Mouse (Mus musculus) stomach, embryonic 15.5 days (tissue): ENCODE data around the gene Inpp4a. TPM values are rescaled to one million over a fixed set of nuclear protein-coding genes. Genes with fewer than 3 reads are reported as not detected.

Experiments
- ATAC-seq: fragments of 200-750 bp; cut with Nextera tagmentation; 2 replicates; pipeline ENCODE4 v1.8.0; 2017; ENCODE audit warnings: low read depth, moderate number of reproducible peaks, moderate TSS enrichment; ENCODE audit not compliant: insufficient read depth, low FRiP score
- H3K27ac ChIP-seq: fragments of 300-500 bp; sonication (generic); 2 replicates; pipeline ENCODE4 v1.5.1; 2015; ENCODE audit warnings: mild to moderate bottlenecking, inconsistent platforms
- H3K27me3 ChIP-seq: fragments of 300-500 bp; sonication (generic); replicated peaks from 2 replicates; pipeline ENCODE4 v1.6.1; 2015; ENCODE audit warnings: inconsistent platforms
- H3K36me3 ChIP-seq: fragments of 300-500 bp; sonication (generic); 2 replicates; pipeline ENCODE4 v1.6.1; 2015; ENCODE audit warnings: inconsistent platforms
- H3K4me1 ChIP-seq: fragments of 300-500 bp; sonication (generic); 2 replicates; pipeline ENCODE4 v1.6.1; 2015; ENCODE audit warnings: inconsistent platforms
- H3K4me2 ChIP-seq: fragments of 300-500 bp; sonication (generic); 2 replicates; pipeline ENCODE4 v1.6.1; 2015; ENCODE audit warnings: mild to moderate bottlenecking, inconsistent platforms
- H3K4me3 ChIP-seq: fragments of 300-500 bp; sonication (generic); replicated peaks from 2 replicates; pipeline ENCODE4 v1.5.1; 2015; ENCODE audit warnings: inconsistent platforms
- H3K9ac ChIP-seq: fragments of 300-500 bp; sonication (generic); 2 replicates; pipeline ENCODE4 v1.6.1; 2015; ENCODE audit warnings: inconsistent platforms
- H3K9me3 ChIP-seq: fragments of 300-500 bp; sonication (generic); 2 replicates; pipeline ENCODE4 v1.6.1; 2016; ENCODE audit warnings: inconsistent platforms
- WGBS: fragments of 180-500 bp; shearing (Covaris S2); methylation state at CpG from one replicate; pipeline ENCODE4 v1.1.7; 2015; 5-methylcytosine and 5-hydroxymethylcytosine counted together
- polyA plus RNA-seq: library from polyadenylated mRNA; unstranded; fragments of >200 nt; fragmentation: Nextera tagmentation; extraction: Ambion mirVana; gene quantifications from 2 replicates; pipeline ENCODE4 v1.2.1, GENCODE M21; 2015

Gene Inpp4a
- polyA plus RNA-seq, 1 experiment from 2014 or later, result 18.8 TPM

DNA sequence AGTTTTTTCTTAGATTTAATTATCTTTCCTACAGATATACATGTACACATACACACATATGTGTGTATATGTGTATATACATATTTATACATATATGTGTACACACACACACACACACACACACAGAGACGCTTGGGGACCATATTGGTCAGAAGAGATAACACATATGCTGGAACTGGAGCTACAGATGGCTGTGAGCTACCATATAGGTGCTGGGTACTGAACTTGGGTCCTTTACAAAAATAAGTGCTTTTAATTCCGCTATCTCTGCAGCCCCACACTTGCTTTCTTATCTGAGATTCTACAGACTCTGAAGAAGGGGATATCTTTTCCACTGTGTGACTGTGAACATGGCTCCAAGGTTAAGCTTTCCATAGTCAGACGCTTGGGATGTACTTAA lies 43.6 kb downstream of the Inpp4a start:
- ATAC-seq, result no peak
- H3K4me1 ChIP-seq, result peaks cover 6% of the 10 kb centered on the region; the same call in 1 of the 2 replicates
- H3K4me2 ChIP-seq, result no peak overlapping the region
- 87% methylated on average over 3 of the region's 3 CpGs for WGBS
- H3K27me3 ChIP-seq, result no peaks in the 10 kb centered on the region
- no peak overlapping the region for H3K4me3 ChIP-seq
- H3K27ac ChIP-seq, result no peak overlapping the region
- H3K36me3 ChIP-seq, result no peaks in the 10 kb centered on the region
- H3K9ac ChIP-seq, result no peak overlapping the region
- no peaks in the 10 kb centered on the region for H3K9me3 ChIP-seq

GRCm38 (mm10) chr1:37344223-37344916 lies 44.7 kb downstream of the Inpp4a start:
- no peak overlapping the region for H3K4me2 ChIP-seq
- 83% methylated on average over 6 of the region's 6 CpGs for WGBS

DNA sequence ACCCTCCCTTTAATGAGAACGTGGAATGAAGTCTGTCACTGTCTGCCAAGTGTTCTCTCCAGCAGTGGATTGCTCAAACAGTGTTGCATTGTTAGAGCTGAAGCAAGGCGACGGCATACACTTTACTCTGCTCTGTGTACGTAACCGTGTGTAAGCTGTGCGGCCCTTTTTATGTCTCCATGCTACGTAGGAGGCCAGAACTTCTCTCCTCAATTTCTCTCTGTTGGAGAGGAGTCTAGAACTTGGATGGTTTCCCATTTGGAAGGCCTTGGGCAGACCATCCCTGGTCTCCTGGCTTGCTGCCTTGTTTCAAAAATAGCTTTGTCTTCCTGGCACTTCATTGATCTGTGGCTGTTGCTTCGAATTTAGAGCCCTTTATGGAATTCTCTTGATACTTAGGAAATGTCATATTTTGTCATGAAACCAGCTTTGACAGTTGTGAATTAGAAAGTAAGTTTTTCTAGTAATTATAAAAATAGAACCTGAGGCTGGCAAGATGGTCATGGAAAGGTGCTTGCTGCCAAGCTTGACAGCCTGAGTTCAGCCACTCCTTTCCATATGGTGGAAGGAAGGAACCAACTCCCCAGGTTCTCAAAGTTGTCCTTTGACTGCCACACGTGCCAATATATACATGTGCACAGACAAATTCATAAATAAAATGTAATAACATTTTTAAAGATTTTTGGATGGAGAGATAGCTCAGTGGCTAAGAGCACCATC lies 47.9 kb downstream of the Inpp4a start:
- 52% methylated on average over 9 of the region's 9 CpGs for WGBS

More at GRCm38 (mm10) chr1:37344223-37344916, 44.7 kb downstream of the Inpp4a start:
- no peak overlapping the region for H3K4me3 ChIP-seq
- no peaks in the 10 kb centered on the region for H3K36me3 ChIP-seq
- H3K27me3 ChIP-seq, result no peaks in the 10 kb centered on the region
- ATAC-seq, result no peak
- H3K27ac ChIP-seq, result no peak overlapping the region
- H3K9ac ChIP-seq, result no peak overlapping the region
- H3K4me1 ChIP-seq, result peaks cover 6% of the 10 kb centered on the region; the same call in 1 of the 2 replicates
- H3K9me3 ChIP-seq, result no peaks in the 10 kb centered on the region

DNA sequence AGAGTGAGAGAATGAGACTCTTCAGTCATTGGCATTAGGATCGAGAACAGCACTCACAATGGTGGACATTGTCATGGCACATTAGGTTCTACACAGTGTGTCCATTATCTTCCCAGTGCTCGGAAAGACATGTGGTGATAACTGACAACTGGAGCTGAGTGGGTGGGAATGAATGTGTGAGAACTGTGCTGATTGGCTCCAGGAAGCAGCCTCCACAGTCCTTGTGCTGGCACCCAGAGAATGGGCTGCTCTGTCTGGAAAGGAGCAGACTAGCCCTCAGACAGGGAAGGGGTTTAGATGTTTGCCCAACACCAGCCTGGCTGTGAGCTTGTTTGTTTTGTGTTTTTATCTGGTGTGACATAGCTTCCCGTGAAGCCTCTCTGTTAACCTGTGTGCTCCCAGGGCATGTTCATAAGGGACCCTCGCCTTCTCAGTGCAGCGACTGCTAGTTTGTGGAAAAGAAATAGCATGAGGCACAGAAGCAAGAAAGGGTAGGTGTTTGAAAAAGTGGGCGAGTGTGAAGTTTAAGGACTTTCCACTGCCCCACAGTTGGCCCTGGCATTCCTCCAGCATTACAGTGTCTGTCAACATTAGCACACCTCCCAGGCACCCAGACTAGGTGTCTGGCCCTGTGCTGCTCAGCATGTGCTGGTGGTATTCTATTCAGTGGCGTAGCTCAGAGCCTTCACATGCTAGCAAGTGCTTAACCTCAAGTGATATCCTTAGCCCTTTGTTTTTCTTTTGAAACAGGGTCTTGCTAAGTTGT lies 51.4 kb downstream of the Inpp4a start:
- Histone ChIP-seq H3K27me3 (no peaks in the 10 kb centered on the region), H3K4me2 (no peak overlapping the region), H3K9ac (no peak overlapping the region), H3K36me3 (no peaks in the 10 kb centered on the region), H3K4me1 (peaks cover 11% of the 10 kb centered on the region; the same call in 1 of the 2 replicates), H3K4me3 (no peak overlapping the region), H3K9me3 (no peaks in the 10 kb centered on the region), H3K27ac (no peak overlapping the region)
- peak; percentile 74; the same call in 1 of the 2 replicates for ATAC-seq
- 59% methylated on average over 7 of the region's 7 CpGs for WGBS

More for the DNA sequence above, 47.9 kb downstream of the Inpp4a start:
- no peak overlapping the region for H3K27ac ChIP-seq
- H3K9ac ChIP-seq, result no peak overlapping the region
- peaks cover 11% of the 10 kb centered on the region; the same call in 1 of the 2 replicates for H3K4me1 ChIP-seq
- H3K27me3 ChIP-seq, result no peaks in the 10 kb centered on the region
- H3K4me2 ChIP-seq, result no peak overlapping the region
- no peaks in the 10 kb centered on the region for H3K9me3 ChIP-seq
- no peak for ATAC-seq
- no peaks in the 10 kb centered on the region for H3K36me3 ChIP-seq
- H3K4me3 ChIP-seq, result no peak overlapping the region

DNA sequence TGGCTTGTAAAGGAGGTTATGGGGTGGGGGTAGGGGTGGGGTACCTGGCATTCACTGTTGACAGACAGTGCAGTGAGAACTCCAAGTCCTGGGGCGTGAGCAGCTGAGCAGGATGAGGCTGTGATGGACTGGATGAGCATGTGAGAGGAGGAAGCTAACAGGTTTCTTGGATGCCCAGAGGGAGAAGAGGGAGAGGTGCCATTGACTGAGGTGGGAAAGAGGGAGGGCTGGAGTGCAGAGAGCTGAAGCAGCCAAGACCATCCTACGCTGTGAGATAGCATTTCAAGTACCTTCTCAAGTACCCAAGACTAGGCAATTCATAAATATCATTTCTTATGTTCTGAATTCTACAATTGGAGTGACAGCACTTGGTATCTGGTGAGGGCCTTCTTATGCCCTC lies 52.3 kb downstream of the Inpp4a start:
- WGBS, result 90% methylated on average over 2 of the region's 2 CpGs
- no peak overlapping the region for H3K4me2 ChIP-seq

GRCm38 (mm10) chr1:37353456-37353855 lies 53.8 kb downstream of the Inpp4a start:
- no peaks in the 10 kb centered on the region for H3K9me3 ChIP-seq
- no peak overlapping the region for H3K4me2 ChIP-seq
- no peaks in the 10 kb centered on the region for H3K36me3 ChIP-seq
- ATAC-seq, result no peak
- no peaks in the 10 kb centered on the region for H3K27me3 ChIP-seq
- H3K4me3 ChIP-seq, result no peak overlapping the region
- H3K4me1 ChIP-seq, result 0 out of 2 replicates have a peak, but pooled peaks cover 6% of the 10 kb centered on the region
- H3K9ac ChIP-seq, result no peak overlapping the region
- H3K27ac ChIP-seq, result no peak overlapping the region
- 75% methylated on average over 4 of the region's 4 CpGs for WGBS

More for the DNA sequence above, 52.3 kb downstream of the Inpp4a start:
- Histone ChIP-seq H3K9me3 (no peaks in the 10 kb centered on the region), H3K4me1 (peaks cover 10% of the 10 kb centered on the region; the same call in 1 of the 2 replicates), H3K36me3 (no peaks in the 10 kb centered on the region), H3K9ac (no peak overlapping the region), H3K27ac (no peak overlapping the region), H3K27me3 (no peaks in the 10 kb centered on the region), H3K4me3 (no peak overlapping the region)
- ATAC-seq, result no peak

DNA sequence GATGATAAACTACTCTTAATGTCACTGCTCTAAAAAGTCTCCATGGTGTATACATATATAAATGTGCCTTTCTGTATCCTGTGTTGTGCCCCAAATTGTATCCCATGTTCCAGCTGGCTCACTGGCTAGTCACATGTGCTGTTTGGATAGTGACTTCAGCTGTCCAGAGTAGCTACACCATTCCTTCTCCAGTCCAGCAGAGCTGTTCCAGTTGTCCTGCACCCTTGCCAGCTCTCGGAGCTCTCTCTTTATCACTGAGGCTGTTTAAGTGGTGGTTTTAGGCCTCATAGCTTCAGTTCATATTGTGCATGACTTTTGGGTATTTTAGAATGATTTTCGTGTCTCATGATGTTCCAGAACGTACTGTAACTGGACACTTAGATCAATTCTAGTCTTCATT lies 55.8 kb downstream of the Inpp4a start:
- ATAC-seq, result no peak
- Histone ChIP-seq H3K9me3 (no peaks in the 10 kb centered on the region), H3K4me2 (no peak overlapping the region), H3K4me1 (0 out of 2 replicates have a peak, but pooled peaks cover 6% of the 10 kb centered on the region), H3K27ac (no peak overlapping the region), H3K27me3 (no peaks in the 10 kb centered on the region), H3K9ac (no peak overlapping the region), H3K36me3 (no peaks in the 10 kb centered on the region), H3K4me3 (no peak overlapping the region)
- 66% methylated on average over 3 of the region's 3 CpGs for WGBS

DNA sequence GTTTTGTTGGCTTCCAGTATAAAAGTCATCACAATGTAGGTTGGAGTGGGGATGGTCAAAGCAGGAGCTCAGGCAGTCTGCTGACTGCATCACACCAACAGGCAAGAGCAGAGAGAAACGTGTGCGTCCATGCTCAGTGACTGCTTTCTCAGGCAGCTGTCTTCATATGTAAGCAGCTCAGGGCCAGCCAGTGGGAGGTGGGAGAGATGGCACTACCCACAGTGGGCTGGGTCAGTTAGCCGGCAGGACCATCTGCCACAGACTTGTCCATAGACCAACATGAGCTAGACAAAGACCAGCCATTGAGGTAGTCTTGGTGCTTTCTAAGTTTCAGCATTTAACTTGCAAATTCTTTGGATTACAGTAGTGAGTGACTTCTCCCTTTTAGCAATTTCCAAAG lies 56.6 kb downstream of the Inpp4a start:
- no peaks in the 10 kb centered on the region for H3K36me3 ChIP-seq
- H3K27me3 ChIP-seq, result no peaks in the 10 kb centered on the region
- 84% methylated on average over 3 of the region's 3 CpGs for WGBS
- no peak overlapping the region for H3K27ac ChIP-seq
- no peak for ATAC-seq
- H3K4me3 ChIP-seq, result no peak overlapping the region
- no peaks in the 10 kb centered on the region for H3K9me3 ChIP-seq
- no peak overlapping the region for H3K9ac ChIP-seq
- no peak overlapping the region for H3K4me2 ChIP-seq
- 0 out of 2 replicates have a peak, but pooled peaks cover 5% of the 10 kb centered on the region for H3K4me1 ChIP-seq

DNA sequence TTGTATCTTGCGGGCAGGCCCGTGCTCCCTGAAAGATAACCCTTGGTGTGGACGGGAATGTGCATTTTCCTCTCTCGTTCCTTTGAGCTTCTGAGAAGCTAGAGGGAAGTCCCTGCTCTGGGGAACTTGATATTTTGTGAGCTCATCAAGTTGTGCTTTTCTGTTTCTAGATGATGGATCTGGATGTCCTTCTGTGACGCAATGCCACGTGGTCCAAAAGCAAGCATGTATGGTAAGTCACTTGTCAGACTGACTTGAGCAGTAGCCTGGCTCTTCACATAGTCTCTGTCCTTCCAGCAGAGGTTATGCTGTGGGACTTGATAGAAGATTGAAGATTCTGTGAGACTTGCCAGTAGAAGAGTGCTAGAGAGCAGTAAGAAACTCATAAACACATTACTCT lies 57.5 kb downstream of the Inpp4a start:
- Histone ChIP-seq H3K9ac (no peak overlapping the region), H3K4me3 (no peak overlapping the region), H3K4me2 (no peak overlapping the region), H3K4me1 (no peaks in the 10 kb centered on the region), H3K27me3 (no peaks in the 10 kb centered on the region), H3K27ac (no peak overlapping the region), H3K9me3 (no peaks in the 10 kb centered on the region), H3K36me3 (no peaks in the 10 kb centered on the region)
- no peak for ATAC-seq
- WGBS, result 85% methylated on average over 6 of the region's 6 CpGs

- 88% methylated on average over 8 of the region's 8 CpGs for WGBS
- no peak for ATAC-seq
Observed at GRCm38 (mm10) chr1:37358621-37359020, 59.0 kb downstream of the Inpp4a start.

GRCm38 (mm10) chr1:37359395-37360092 lies 59.9 kb downstream of the Inpp4a start:
- no peak overlapping the region for H3K27ac ChIP-seq
- no peak overlapping the region for H3K9ac ChIP-seq
- no peak overlapping the region for H3K4me2 ChIP-seq
- no peaks in the 10 kb centered on the region for H3K4me1 ChIP-seq
- H3K9me3 ChIP-seq, result no peaks in the 10 kb centered on the region
- no peaks in the 10 kb centered on the region for H3K27me3 ChIP-seq
- ATAC-seq, result no peak
- H3K4me3 ChIP-seq, result no peak overlapping the region
- 85% methylated on average over 6 of the region's 6 CpGs for WGBS
- H3K36me3 ChIP-seq, result no peaks in the 10 kb centered on the region

More at GRCm38 (mm10) chr1:37358621-37359020, 59.0 kb downstream of the Inpp4a start:
- no peak overlapping the region for H3K9ac ChIP-seq
- no peaks in the 10 kb centered on the region for H3K9me3 ChIP-seq
- H3K4me3 ChIP-seq, result no peak overlapping the region
- H3K4me2 ChIP-seq, result no peak overlapping the region
- no peaks in the 10 kb centered on the region for H3K4me1 ChIP-seq
- no peaks in the 10 kb centered on the region for H3K36me3 ChIP-seq
- H3K27ac ChIP-seq, result no peak overlapping the region
- H3K27me3 ChIP-seq, result no peaks in the 10 kb centered on the region
